Mouse (Mus musculus) heart, embryonic 13.5 days (tissue): ENCODE results near the gene Nppa. TPM values are rescaled to one million over a fixed set of nuclear protein-coding genes. Genes with fewer than 3 reads are reported as not detected.
A peak's percentile ranks its signal among the peaks of the same experiment; 100 is the strongest.

Source experiments
- ATAC-seq: fragments of 200-750 bp; cut with Nextera tagmentation; 2 replicates; pipeline ENCODE4 v1.8.0; 2017; ENCODE audit warnings: moderate TSS enrichment; ENCODE audit not compliant: insufficient number of reproducible peaks, low FRiP score, low TSS enrichment; ENCODE audit errors: extremely low read depth
- H3K27ac ChIP-seq: fragments of 300-500 bp; sonication (generic); replicated peaks from 2 replicates; pipeline ENCODE4 v1.5.1; 2015; ENCODE audit warnings: moderate library complexity, mild to moderate bottlenecking, inconsistent platforms
- H3K27me3 ChIP-seq: fragments of 300-500 bp; sonication (generic); replicated peaks from 2 replicates; pipeline ENCODE4 v1.6.1; 2015; ENCODE audit warnings: mild to moderate bottlenecking, inconsistent platforms
- H3K36me3 ChIP-seq: fragments of 300-500 bp; sonication (generic); 2 replicates; pipeline ENCODE4 v1.6.1; 2015; ENCODE audit warnings: mild to moderate bottlenecking, inconsistent platforms
- H3K4me1 ChIP-seq: fragments of 300-500 bp; sonication (generic); 2 replicates; pipeline ENCODE4 v1.6.1; 2015; ENCODE audit warnings: inconsistent platforms
- H3K4me2 ChIP-seq: fragments of 300-500 bp; sonication (generic); 2 replicates; pipeline ENCODE4 v1.6.1; 2015; ENCODE audit warnings: inconsistent platforms, mild to moderate bottlenecking, moderate library complexity
- H3K4me3 ChIP-seq: fragments of 300-500 bp; sonication (generic); 2 replicates; pipeline ENCODE4 v1.5.1; 2015; ENCODE audit warnings: moderate library complexity, mild to moderate bottlenecking, inconsistent platforms
- H3K9ac ChIP-seq: fragments of 300-500 bp; sonication (generic); 2 replicates; pipeline ENCODE4 v1.6.1; 2015; ENCODE audit warnings: inconsistent platforms, mild to moderate bottlenecking, moderate library complexity
- H3K9me3 ChIP-seq: fragments of 300-500 bp; sonication (generic); 2 replicates; pipeline ENCODE4 v1.6.1; 2016; ENCODE audit warnings: inconsistent platforms
- WGBS: fragments of 180-500 bp; shearing (Covaris S2); methylation state at CpG from one replicate; pipeline ENCODE4 v1.1.7; 2015; ENCODE audit warnings: mixed read lengths; 5-methylcytosine and 5-hydroxymethylcytosine counted together
- polyA plus RNA-seq: library from polyadenylated mRNA; unstranded; fragments of >200 nt; fragmentation: Nextera tagmentation; extraction: Ambion mirVana; gene quantifications from 2 replicates; pipeline ENCODE4 v1.2.1, GENCODE M21; 2015

The Nppa gene
- polyA plus RNA-seq, 1 experiment from 2014 or later: 4,587 TPM

- H3K4me3 ChIP-seq: no peak overlapping the region
- H3K27ac ChIP-seq: no peak overlapping the region
- no peak overlapping the region for H3K4me2 ChIP-seq
- H3K36me3 ChIP-seq: peaks cover 100% of the 10 kb centered on the region
- 82% methylated on average over 4 of the region's 4 CpGs for WGBS
- H3K9me3 ChIP-seq: no peaks in the 10 kb centered on the region
- no peaks in the 10 kb centered on the region for H3K27me3 ChIP-seq
- no peaks in the 10 kb centered on the region for H3K4me1 ChIP-seq
- no peak for ATAC-seq
- H3K9ac ChIP-seq: no peak overlapping the region
Measured at GRCm38 (mm10) chr4:148012216-148012615, 11.7 kb downstream of the Nppa start.

- ATAC-seq: no peak
- WGBS: 78% methylated on average over 10 of the region's 10 CpGs
- Histone ChIP-seq H3K4me1 (no peaks in the 10 kb centered on the region), H3K4me2 (no peak overlapping the region), H3K9me3 (no peaks in the 10 kb centered on the region), H3K4me3 (no peak overlapping the region), H3K9ac (no peak overlapping the region), H3K36me3 (peaks cover 99% of the 10 kb centered on the region), H3K27me3 (no peaks in the 10 kb centered on the region), H3K27ac (no peak overlapping the region)
Measured at GRCm38 (mm10) chr4:148015418-148015817, 14.9 kb downstream of the Nppa start.

GRCm38 (mm10) chr4:148016981-148017380, 16.5 kb downstream of the Nppa start:
- Histone ChIP-seq H3K9me3 (no peaks in the 10 kb centered on the region), H3K27me3 (no peaks in the 10 kb centered on the region), H3K36me3 (peaks cover 99% of the 10 kb centered on the region), H3K9ac (no peak overlapping the region), H3K4me3 (no peak overlapping the region), H3K4me2 (no peak overlapping the region), H3K27ac (no peak overlapping the region), H3K4me1 (no peaks in the 10 kb centered on the region)
- 65% methylated on average over 3 of the region's 3 CpGs for WGBS
- no peak for ATAC-seq

GRCm38 (mm10) chr4:148018410-148018809, 17.9 kb downstream of the Nppa start:
- Histone ChIP-seq H3K9ac (no peak overlapping the region), H3K27me3 (no peaks in the 10 kb centered on the region), H3K36me3 (peaks cover 99% of the 10 kb centered on the region), H3K4me2 (no peak overlapping the region), H3K4me3 (no peak overlapping the region), H3K27ac (no peak overlapping the region), H3K9me3 (no peaks in the 10 kb centered on the region), H3K4me1 (no peaks in the 10 kb centered on the region)
- no peak for ATAC-seq
- 83% methylated on average over 2 of the region's 2 CpGs for WGBS

GRCm38 (mm10) chr4:148024003-148024402, 23.5 kb downstream of the Nppa start:
- Histone ChIP-seq H3K4me1 (no peaks in the 10 kb centered on the region), H3K4me2 (no peak overlapping the region), H3K4me3 (no peak overlapping the region), H3K9ac (no peak overlapping the region), H3K27me3 (no peaks in the 10 kb centered on the region), H3K9me3 (no peaks in the 10 kb centered on the region), H3K36me3 (peaks cover 96% of the 10 kb centered on the region), H3K27ac (no peak overlapping the region)
- no peak for ATAC-seq
- WGBS: 82% methylated on average over 3 of the region's 3 CpGs

GRCm38 (mm10) chr4:148029297-148029696, 28.8 kb downstream of the Nppa start:
- Histone ChIP-seq H3K27me3 (no peaks in the 10 kb centered on the region), H3K9ac (no peak overlapping the region), H3K4me1 (no peaks in the 10 kb centered on the region), H3K27ac (no peak overlapping the region), H3K9me3 (no peaks in the 10 kb centered on the region), H3K36me3 (peaks cover 71% of the 10 kb centered on the region), H3K4me3 (no peak overlapping the region), H3K4me2 (no peak overlapping the region)
- 93% methylated on average over 7 of the region's 7 CpGs for WGBS
- no peak for ATAC-seq

- Histone ChIP-seq H3K4me2 (no peak overlapping the region), H3K27me3 (no peaks in the 10 kb centered on the region), H3K36me3 (peaks cover 71% of the 10 kb centered on the region), H3K4me3 (no peak overlapping the region), H3K4me1 (no peaks in the 10 kb centered on the region), H3K9ac (no peak overlapping the region), H3K9me3 (no peaks in the 10 kb centered on the region), H3K27ac (no peak overlapping the region)
- 93% methylated on average over 5 of the region's 5 CpGs for WGBS
- ATAC-seq: no peak
Measured at GRCm38 (mm10) chr4:148030506-148030905, 30.0 kb downstream of the Nppa start.

GRCm38 (mm10) chr4:148033858-148034410, 33.4 kb downstream of the Nppa start:
- Histone ChIP-seq H3K9me3 (no peaks in the 10 kb centered on the region), H3K9ac (no peak overlapping the region), H3K27me3 (no peaks in the 10 kb centered on the region), H3K27ac (no peak overlapping the region), H3K4me3 (no peak overlapping the region), H3K4me1 (peaks cover 10% of the 10 kb centered on the region), H3K4me2 (no peak overlapping the region), H3K36me3 (peaks cover 49% of the 10 kb centered on the region)
- no peak for ATAC-seq
- WGBS: 82% methylated on average over 7 of the region's 7 CpGs

GRCm38 (mm10) chr4:148035440-148035839, 34.9 kb downstream of the Nppa start:
- Histone ChIP-seq H3K9me3 (no peaks in the 10 kb centered on the region), H3K27me3 (no peaks in the 10 kb centered on the region), H3K9ac (no peak overlapping the region), H3K27ac (no peak overlapping the region), H3K4me1 (peaks cover 24% of the 10 kb centered on the region), H3K4me2 (no peak overlapping the region), H3K4me3 (no peak overlapping the region), H3K36me3 (peaks cover 38% of the 10 kb centered on the region)
- no peak for ATAC-seq
- WGBS: 79% methylated on average over 3 of the region's 3 CpGs

GRCm38 (mm10) chr4:148038079-148038599, 37.6 kb downstream of the Nppa start:
- peak overlapping the region; percentile 86 for H3K27ac ChIP-seq
- H3K36me3 ChIP-seq: peaks cover 32% of the 10 kb centered on the region
- H3K9me3 ChIP-seq: no peaks in the 10 kb centered on the region
- ATAC-seq: no peak
- no peaks in the 10 kb centered on the region for H3K27me3 ChIP-seq
- peak overlapping the region; percentile 95 for H3K4me2 ChIP-seq
- H3K4me3 ChIP-seq: peak overlapping the region; percentile 87
- 6% methylated on average over 26 of the region's 26 CpGs for WGBS
- H3K9ac ChIP-seq: peak overlapping the region; percentile 86
- H3K4me1 ChIP-seq: peaks cover 49% of the 10 kb centered on the region

GRCm38 (mm10) chr4:148038600-148039253, 38.2 kb downstream of the Nppa start, which contains the start of the genes Clcn6 and Mthfr:
Gene Clcn6, minus strand, starts transcription at chr4:148038821.
Gene Mthfr, plus strand, starts transcription at chr4:148039077.
- Histone ChIP-seq H3K9me3 (no peaks in the 10 kb centered on the region), H3K27me3 (no peaks in the 10 kb centered on the region), H3K9ac (peak within 1 kb of the TSS; percentile 91), H3K4me3 (peak within 1 kb of the TSS; percentile 87), H3K36me3 (peaks cover 30% of the 10 kb centered on the region), H3K27ac (peak within 1 kb of the TSS; percentile 92), H3K4me2 (peak within 1 kb of the TSS; percentile 95), H3K4me1 (peaks cover 52% of the 10 kb centered on the region)
- under 1% methylated on average over 54 of the region's 54 CpGs for WGBS
- peak; percentile 91 for ATAC-seq
